Mouse (Mus musculus) intestine, embryonic 16.5 days (tissue): ENCODE measurements at regions not wholly inside any gene's neighbourhood (a gene's known extent, or its start where the extent isn't known, plus 50 kb on each side); places are given as distances from the start of the nearest gene placed in this dataset.
A peak's percentile ranks its signal among the peaks of the same experiment; 100 is the strongest.

Experiments
- ATAC-seq: fragments of 200-750 bp; cut with Nextera tagmentation; 2 replicates; pipeline ENCODE4 v1.8.0; 2017; ENCODE audit warnings: moderate TSS enrichment, moderate library complexity
- H3K27ac ChIP-seq: fragments of 300-500 bp; sonication (generic); 2 replicates; pipeline ENCODE4 v1.5.1; 2014; ENCODE audit warnings: mild to moderate bottlenecking, low read length
- H3K27me3 ChIP-seq: fragments of 300-500 bp; sonication (generic); replicated peaks from 2 replicates; pipeline ENCODE4 v1.6.1; 2014; ENCODE audit warnings: low read length, control low read depth, mixed read lengths; ENCODE audit not compliant: control insufficient read depth, insufficient read depth
- H3K36me3 ChIP-seq: fragments of 300-500 bp; sonication (generic); 2 replicates; pipeline ENCODE4 v1.6.1; 2014; ENCODE audit warnings: low read length, control low read depth; ENCODE audit not compliant: control insufficient read depth, insufficient read depth
- H3K4me1 ChIP-seq: fragments of 300-500 bp; sonication (generic); 2 replicates; pipeline ENCODE4 v1.6.1; 2014; ENCODE audit warnings: low read length, control low read depth, mixed read lengths; ENCODE audit not compliant: control insufficient read depth, insufficient read depth
- H3K4me2 ChIP-seq: fragments of 300-500 bp; sonication (generic); 2 replicates; pipeline ENCODE4 v1.6.1; 2014; ENCODE audit warnings: low read depth, low read length, control low read depth
- H3K4me3 ChIP-seq: fragments of 300-500 bp; sonication (generic); 2 replicates; pipeline ENCODE4 v1.5.1; 2014; ENCODE audit warnings: mild to moderate bottlenecking, low read length
- H3K9ac ChIP-seq: fragments of 300-500 bp; sonication (generic); 2 replicates; pipeline ENCODE4 v1.6.1; 2014; ENCODE audit warnings: low read depth, low read length
- H3K9me3 ChIP-seq: fragments of 300-500 bp; sonication (generic); 2 replicates; pipeline ENCODE4 v1.6.1; 2016; ENCODE audit warnings: low read length, control low read depth; ENCODE audit not compliant: control insufficient read depth
- WGBS: fragments of 180-500 bp; shearing (Covaris S2); extraction: QIAGEN DNeasy Blood & Tissue Kit; methylation state at CpG from one replicate; pipeline ENCODE4 v1.1.7; 2014; 5-methylcytosine and 5-hydroxymethylcytosine counted together

- no peak overlapping the region for H3K27ac ChIP-seq
- 71% methylated on average over 11 of the region's 11 CpGs for WGBS
- H3K9ac ChIP-seq = no peak overlapping the region
- H3K4me2 ChIP-seq = no peak overlapping the region
- H3K27me3 ChIP-seq = no peaks in the 10 kb centered on the region
- no peak overlapping the region for H3K4me3 ChIP-seq
- peaks cover 6% of the 10 kb centered on the region; the same call in 1 of the 2 replicates for H3K9me3 ChIP-seq
- no peak for ATAC-seq
- H3K4me1 ChIP-seq = peaks cover 14% of the 10 kb centered on the region
- H3K36me3 ChIP-seq = no peaks in the 10 kb centered on the region
Measured at GRCm38 (mm10) chr2:173347341-173347740, 71.0 kb upstream of the Pmepa1 start.

GRCm38 (mm10) chr2:173348757-173349156, 72.4 kb upstream of the Pmepa1 start:
- H3K9ac ChIP-seq = no peak overlapping the region
- H3K4me1 ChIP-seq = peaks cover 8% of the 10 kb centered on the region
- no peak overlapping the region for H3K4me3 ChIP-seq
- peaks cover 6% of the 10 kb centered on the region; the same call in 1 of the 2 replicates for H3K9me3 ChIP-seq
- no peaks in the 10 kb centered on the region for H3K27me3 ChIP-seq
- H3K27ac ChIP-seq = no peak overlapping the region
- H3K4me2 ChIP-seq = no peak overlapping the region
- no peaks in the 10 kb centered on the region for H3K36me3 ChIP-seq
- no peak for ATAC-seq
- WGBS = 88% methylated on average over 3 of the region's 3 CpGs

GRCm38 (mm10) chr2:173349510-173349909, 73.2 kb upstream of the Pmepa1 start:
- Histone ChIP-seq H3K9me3 (no peaks in the 10 kb centered on the region), H3K27me3 (no peaks in the 10 kb centered on the region), H3K4me3 (no peak overlapping the region), H3K27ac (no peak overlapping the region), H3K4me2 (no peak overlapping the region), H3K4me1 (peaks cover 12% of the 10 kb centered on the region), H3K9ac (no peak overlapping the region), H3K36me3 (no peaks in the 10 kb centered on the region)
- ATAC-seq = no peak
- WGBS = 70% methylated on average over 9 of the region's 9 CpGs

GRCm38 (mm10) chr2:173349910-173350309, 73.6 kb upstream of the Pmepa1 start:
- Histone ChIP-seq H3K9me3 (no peaks in the 10 kb centered on the region), H3K27me3 (no peaks in the 10 kb centered on the region), H3K9ac (no peak overlapping the region), H3K4me1 (peaks cover 12% of the 10 kb centered on the region), H3K4me2 (no peak overlapping the region), H3K27ac (no peak overlapping the region), H3K36me3 (no peaks in the 10 kb centered on the region), H3K4me3 (no peak overlapping the region)
- WGBS = 85% methylated on average over 4 of the region's 4 CpGs
- no peak for ATAC-seq

- H3K4me2 ChIP-seq = no peak overlapping the region
- 91% methylated on average over 3 of the region's 3 CpGs for WGBS
- no peaks in the 10 kb centered on the region for H3K9me3 ChIP-seq
- H3K9ac ChIP-seq = no peak overlapping the region
- no peaks in the 10 kb centered on the region for H3K36me3 ChIP-seq
- no peak overlapping the region for H3K4me3 ChIP-seq
- no peaks in the 10 kb centered on the region for H3K27me3 ChIP-seq
- H3K27ac ChIP-seq = no peak overlapping the region
- H3K4me1 ChIP-seq = peaks cover 12% of the 10 kb centered on the region
- no peak for ATAC-seq
Measured at GRCm38 (mm10) chr2:173350405-173350804, 74.1 kb upstream of the Pmepa1 start.

GRCm38 (mm10) chr2:173350831-173351230, 74.5 kb upstream of the Pmepa1 start:
- Histone ChIP-seq H3K4me1 (peaks cover 12% of the 10 kb centered on the region), H3K9ac (no peak overlapping the region), H3K36me3 (no peaks in the 10 kb centered on the region), H3K27ac (no peak overlapping the region), H3K4me3 (no peak overlapping the region), H3K27me3 (no peaks in the 10 kb centered on the region), H3K9me3 (no peaks in the 10 kb centered on the region), H3K4me2 (no peak overlapping the region)
- WGBS = 68% methylated on average over 3 of the region's 3 CpGs
- no peak for ATAC-seq

- no peak overlapping the region for H3K9ac ChIP-seq
- H3K27ac ChIP-seq = peak overlapping the region; percentile 79
- 0 out of 2 replicates have a peak overlapping the region, but pooled peaks have one; percentile 1 for H3K4me2 ChIP-seq
- H3K4me1 ChIP-seq = peaks cover 12% of the 10 kb centered on the region
- WGBS = 29% methylated on average over 18 of the region's 18 CpGs
- no peaks in the 10 kb centered on the region for H3K36me3 ChIP-seq
- H3K4me3 ChIP-seq = no peak overlapping the region
- no peaks in the 10 kb centered on the region for H3K9me3 ChIP-seq
- peak; percentile 77 for ATAC-seq
- no peaks in the 10 kb centered on the region for H3K27me3 ChIP-seq
Measured at GRCm38 (mm10) chr2:173351831-173352755, 75.8 kb upstream of the Pmepa1 start.

GRCm38 (mm10) chr2:173352756-173353139, 76.4 kb upstream of the Pmepa1 start:
- H3K36me3 ChIP-seq = no peaks in the 10 kb centered on the region
- no peaks in the 10 kb centered on the region for H3K27me3 ChIP-seq
- H3K9ac ChIP-seq = no peak overlapping the region
- no peak for ATAC-seq
- peak overlapping the region; percentile 79 for H3K27ac ChIP-seq
- no peaks in the 10 kb centered on the region for H3K9me3 ChIP-seq
- H3K4me3 ChIP-seq = no peak overlapping the region
- WGBS = 24% methylated on average over 3 of the region's 3 CpGs
- peaks cover 12% of the 10 kb centered on the region for H3K4me1 ChIP-seq
- no peak overlapping the region for H3K4me2 ChIP-seq

GRCm38 (mm10) chr2:173353435-173354241, 77.3 kb upstream of the Pmepa1 start:
- no peak overlapping the region for H3K4me3 ChIP-seq
- ATAC-seq = no peak
- H3K27me3 ChIP-seq = no peaks in the 10 kb centered on the region
- peak overlapping the region; percentile 79 for H3K27ac ChIP-seq
- no peak overlapping the region for H3K4me2 ChIP-seq
- 78% methylated on average over 16 of the region's 16 CpGs for WGBS
- H3K36me3 ChIP-seq = no peaks in the 10 kb centered on the region
- H3K9ac ChIP-seq = no peak overlapping the region
- peaks cover 12% of the 10 kb centered on the region for H3K4me1 ChIP-seq
- no peaks in the 10 kb centered on the region for H3K9me3 ChIP-seq
